Mouse (Mus musculus) splenic B cell, adult 2 months (primary cell): ENCODE data around the gene Arl2bp.

Experiments used
- DNase-seq: peaks from one replicate; pipeline ENCODE4 v3.0.0-alpha.2; 2011; ENCODE audit warnings: low read depth, low spot score
- H3K27me3 ChIP-seq: 2 replicates; pipeline ENCODE4 v1.6.1; 2012; ENCODE audit warnings: mild to moderate bottlenecking, low read length, moderate library complexity, mixed read lengths; ENCODE audit not compliant: control insufficient read depth, poor library complexity, insufficient read depth, severe bottlenecking
- H3K36me3 ChIP-seq: 2 replicates; pipeline ENCODE4 v1.6.1; 2012; ENCODE audit warnings: mild to moderate bottlenecking, low read length, moderate library complexity, mixed read lengths; ENCODE audit not compliant: control insufficient read depth, poor library complexity, insufficient read depth, severe bottlenecking

The Arl2bp gene

GRCm38 (mm10) chr8:94702844-94703813 lies 36.7 kb downstream of the Arl2bp start:
- peak; percentile 87 for DNase-seq
- H3K36me3 ChIP-seq: no peaks in the 10 kb centered on the region
- H3K27me3 ChIP-seq: no peaks in the 10 kb centered on the region

GRCm38 (mm10) chr8:94703972-94704668 lies 37.7 kb downstream of the Arl2bp start:
- peak; percentile 99 for DNase-seq
- Histone ChIP-seq H3K36me3 (no peaks in the 10 kb centered on the region), H3K27me3 (no peaks in the 10 kb centered on the region)

- DNase-seq: no peak
- Histone ChIP-seq H3K36me3 (no peaks in the 10 kb centered on the region), H3K27me3 (no peaks in the 10 kb centered on the region)
These were observed 38.2 kb downstream of the Arl2bp start for GRCm38 (mm10) chr8:94704669-94704984.

DNA sequence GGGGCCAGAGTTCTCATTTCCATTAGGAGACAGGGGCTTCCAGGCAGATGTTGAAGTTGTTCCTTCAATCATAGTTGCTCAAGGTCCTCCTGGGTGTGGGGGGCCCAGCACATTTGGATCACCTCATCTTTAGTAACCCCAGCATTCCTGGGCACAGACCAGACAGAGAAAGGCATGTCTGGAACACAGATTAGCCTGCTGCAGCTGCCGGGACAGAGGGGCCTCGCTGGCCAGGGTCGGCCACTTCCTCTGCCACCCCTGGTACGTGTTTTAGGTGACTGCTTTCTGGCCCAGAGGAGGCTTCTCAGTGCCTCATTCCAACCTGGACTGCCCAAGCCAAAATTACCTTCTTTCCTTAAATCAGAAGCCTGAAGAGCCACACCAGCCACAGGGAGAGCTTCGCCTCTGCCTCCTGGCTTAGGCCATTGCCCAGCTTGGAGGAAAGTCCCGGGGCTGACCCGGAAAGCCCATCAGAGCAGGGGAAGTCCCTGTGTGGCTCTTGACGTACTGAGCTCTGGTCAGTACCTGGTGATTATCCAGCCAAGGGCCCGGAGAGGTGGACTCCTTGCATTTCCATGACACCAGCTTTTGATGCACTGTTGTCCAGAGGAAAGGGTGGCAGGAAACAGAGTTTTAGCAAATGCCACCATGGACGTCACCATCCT lies 39.3 kb downstream of the Arl2bp start:
- no peak for DNase-seq
- no peaks in the 10 kb centered on the region for H3K36me3 ChIP-seq
- H3K27me3 ChIP-seq: no peaks in the 10 kb centered on the region

DNA sequence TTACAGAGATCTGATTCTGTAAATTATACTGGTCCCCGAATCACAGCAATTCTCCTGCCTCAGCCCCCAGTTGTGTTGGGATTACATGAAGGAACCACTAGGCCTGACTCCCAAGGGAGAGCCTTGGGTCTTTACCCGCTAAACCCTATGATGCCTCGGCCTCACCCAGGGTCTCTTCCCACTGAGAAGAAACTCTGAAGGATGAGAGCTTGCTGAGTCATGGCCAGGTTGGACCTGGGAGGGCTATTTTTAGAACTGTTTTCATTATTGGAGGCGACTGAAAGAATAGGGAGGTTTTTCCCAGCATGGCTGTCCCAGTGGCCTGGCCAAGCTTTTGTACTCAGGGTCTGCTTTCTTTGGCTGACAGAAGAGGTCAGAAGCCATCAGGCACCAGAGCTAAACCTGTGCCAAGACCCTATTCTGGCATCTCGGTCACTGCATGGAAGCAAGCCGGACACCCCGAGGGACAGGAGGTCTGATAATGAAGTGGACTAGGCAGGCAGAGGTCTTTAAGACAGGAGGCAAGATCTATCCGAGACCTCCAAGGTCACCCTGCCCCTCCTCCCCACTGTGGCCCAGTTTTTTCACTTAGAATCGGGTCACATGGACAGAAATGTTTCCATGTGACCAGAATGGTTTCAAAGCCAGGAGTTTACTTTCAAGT lies 40.5 kb downstream of the Arl2bp start:
- no peaks in the 10 kb centered on the region for H3K36me3 ChIP-seq
- DNase-seq: no peak

DNA sequence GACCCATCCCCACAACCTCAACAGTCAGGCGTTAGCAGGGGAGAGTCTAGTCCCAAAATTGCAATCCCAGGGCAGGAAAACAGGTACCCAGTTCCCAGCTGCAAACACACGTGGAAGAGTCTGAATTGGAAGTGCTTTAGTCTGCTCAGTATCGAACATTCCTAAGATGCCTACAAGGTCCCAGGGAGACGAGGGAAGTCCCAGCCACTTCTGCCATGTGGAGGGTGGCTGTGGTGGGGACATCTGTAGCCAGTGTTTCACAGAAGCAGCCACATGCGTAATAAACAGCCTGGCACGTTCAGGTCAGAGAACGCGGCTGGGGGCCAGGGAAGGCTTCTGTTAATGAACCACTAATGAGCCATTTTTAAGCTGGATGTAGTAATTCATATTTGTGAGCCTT lies 43.9 kb downstream of the Arl2bp start:
- DNase-seq: no peak
- H3K36me3 ChIP-seq: no peaks in the 10 kb centered on the region

More for the DNA sequence above, 40.5 kb downstream of the Arl2bp start:
- no peaks in the 10 kb centered on the region for H3K27me3 ChIP-seq

GRCm38 (mm10) chr8:94711160-94711718 lies 44.8 kb downstream of the Arl2bp start:
- no peak for DNase-seq
- no peaks in the 10 kb centered on the region for H3K27me3 ChIP-seq
- no peaks in the 10 kb centered on the region for H3K36me3 ChIP-seq

More for the DNA sequence above, 43.9 kb downstream of the Arl2bp start:
- no peaks in the 10 kb centered on the region for H3K27me3 ChIP-seq

GRCm38 (mm10) chr8:94714556-94714955 lies 48.2 kb downstream of the Arl2bp start:
- DNase-seq: no peak
- H3K27me3 ChIP-seq: no peaks in the 10 kb centered on the region
- H3K36me3 ChIP-seq: no peaks in the 10 kb centered on the region

DNA sequence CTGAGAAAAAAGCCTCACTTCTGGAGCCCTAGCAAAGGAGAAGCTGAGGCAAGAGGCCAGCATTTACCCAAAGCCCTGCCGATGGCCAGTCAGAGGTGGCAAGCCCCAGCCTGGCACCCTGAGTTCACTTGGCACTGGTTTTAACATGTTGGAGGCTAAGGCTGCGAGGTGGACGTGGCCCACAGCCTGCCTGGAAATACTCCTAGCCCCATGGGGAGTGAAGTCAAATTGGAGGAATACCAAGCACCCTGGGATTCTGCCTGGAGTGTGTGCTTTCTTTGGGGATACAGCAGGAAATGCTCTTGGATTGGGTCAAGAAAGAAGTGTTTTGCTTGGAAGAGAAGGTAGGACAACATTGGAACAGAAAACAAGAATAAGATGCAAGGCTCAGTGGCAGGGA lies 49.5 kb downstream of the Arl2bp start:
- no peak for DNase-seq
- H3K27me3 ChIP-seq: no peaks in the 10 kb centered on the region

DNA sequence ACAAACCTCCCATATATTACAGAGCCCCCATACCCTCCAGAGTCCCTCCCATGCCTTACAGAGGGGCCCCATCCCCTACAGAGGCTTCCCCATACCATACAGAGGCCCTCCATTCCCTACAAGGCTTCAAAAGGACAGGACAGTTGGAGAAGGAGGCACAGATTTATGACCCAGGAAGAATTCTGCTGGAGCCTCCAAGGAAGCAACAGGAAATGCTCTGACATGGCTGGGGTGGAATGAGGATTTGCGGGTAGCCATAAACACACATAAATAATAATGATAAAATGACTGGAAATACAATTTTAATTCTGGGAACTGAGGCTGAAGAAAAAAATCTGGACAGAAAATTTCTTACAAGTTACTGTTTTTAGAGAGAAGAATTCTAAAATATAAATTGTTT lies 50.4 kb downstream of the Arl2bp start:
- Histone ChIP-seq H3K36me3 (no peaks in the 10 kb centered on the region), H3K27me3 (no peaks in the 10 kb centered on the region)
- no peak for DNase-seq

More for the DNA sequence above, 49.5 kb downstream of the Arl2bp start:
- H3K36me3 ChIP-seq: no peaks in the 10 kb centered on the region
